Comparison of ENCODE assay signal across 1 mouse cellular context in the genomic region with DNA sequence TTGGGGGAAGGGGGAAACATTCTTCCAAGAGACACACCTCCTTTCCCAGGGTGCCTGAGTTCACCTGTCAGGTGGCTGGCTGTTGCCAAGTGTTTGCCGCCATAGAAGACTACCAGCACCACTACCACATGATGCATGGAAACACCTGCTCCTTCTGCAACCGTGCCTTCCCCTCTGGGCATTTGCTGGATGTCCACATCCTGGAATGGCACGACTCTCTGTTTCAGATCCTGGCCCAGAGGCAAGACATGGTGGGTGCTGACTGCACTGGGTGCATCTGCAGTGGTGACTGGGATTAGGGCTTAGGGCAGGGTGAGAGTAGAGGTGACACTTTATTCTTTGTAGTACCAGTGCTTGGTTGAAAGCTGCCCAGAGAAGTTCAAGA.
TF ChIP-seq lines count a peak whose summit lies in the region.

No protein-coding gene starts in this region.

TF ChIP-seq in CH12.LX, 34 proteins besides CTCF, POLR2A, EP300 and RAD21 (continued from another document):
- TF ChIP-seq JUND (conservative IDR thresholded peaks at IDR 0.05; ENCODE audit: low read depth, low read length), result no peak
- no peak for TF ChIP-seq ZMIZ1 (IDR thresholded peaks at IDR 0.05; ENCODE audit: low read depth, low read length)
- no peak for TF ChIP-seq CHD2 (IDR thresholded peaks at IDR 0.05; ENCODE audit: low read length)
- TF ChIP-seq MAFK (IDR thresholded peaks at IDR 0.05; ENCODE audit: insufficient replicate concordance, low read length), result no peak
